Mouse (Mus musculus) right cerebral cortex, adult 18-20 months (tissue): ENCODE data around the gene Tmem53.
"Not testable (repeated sequence)": the region's sequence is repeated elsewhere in the genome, so short reads cannot be mapped to it uniquely, and the experiment has no call there.

Source experiments
- DNase-seq: peaks from one replicate; pipeline ENCODE4 v3.0.0; 2022; ENCODE audit warnings: mixed read lengths

The Tmem53 gene

GRCm38 (mm10) chr4:117252351-117252750 lies 600 bp downstream of the Tmem53 start:
- no peak for DNase-seq

- no peak for DNase-seq
These were observed 1.0 kb downstream of the Tmem53 start for GRCm38 (mm10) chr4:117252755-117253154.

- no peak for DNase-seq
These were observed 1.7 kb downstream of the Tmem53 start for GRCm38 (mm10) chr4:117253218-117254016.

- DNase-seq: no peak
These were observed 2.4 kb downstream of the Tmem53 start for GRCm38 (mm10) chr4:117254017-117254627.

- no peak for DNase-seq
These were observed 2.9 kb downstream of the Tmem53 start for GRCm38 (mm10) chr4:117254672-117255071.

GRCm38 (mm10) chr4:117259909-117260308 lies 8.2 kb downstream of the Tmem53 start:
- not testable (repeated sequence) for DNase-seq

- DNase-seq: no peak
These were observed 9.5 kb downstream of the Tmem53 start for GRCm38 (mm10) chr4:117261222-117261621.

GRCm38 (mm10) chr4:117262101-117262913 lies 10.6 kb downstream of the Tmem53 start:
- no peak for DNase-seq

- DNase-seq: no peak
These were observed 11.2 kb downstream of the Tmem53 start for GRCm38 (mm10) chr4:117262987-117263386.

GRCm38 (mm10) chr4:117267284-117267683 lies 15.5 kb downstream of the Tmem53 start:
- DNase-seq: peak; percentile 77

GRCm38 (mm10) chr4:117267831-117268437 lies 16.2 kb downstream of the Tmem53 start:
- DNase-seq: no peak

GRCm38 (mm10) chr4:117270278-117270677 lies 18.5 kb downstream of the Tmem53 start:
- DNase-seq: peak; percentile 73

- no peak for DNase-seq
These were observed 20.7 kb downstream of the Tmem53 start for GRCm38 (mm10) chr4:117272459-117272858.

GRCm38 (mm10) chr4:117274720-117275119 lies 23.0 kb downstream of the Tmem53 start:
- DNase-seq: no peak

GRCm38 (mm10) chr4:117276281-117276711 lies 24.5 kb downstream of the Tmem53 start:
- DNase-seq: no peak

GRCm38 (mm10) chr4:117277021-117277420 lies 25.3 kb downstream of the Tmem53 start:
- DNase-seq: peak; percentile 43

- no peak for DNase-seq
These were observed 25.9 kb downstream of the Tmem53 start for GRCm38 (mm10) chr4:117277687-117278086.

- DNase-seq: no peak
These were observed 26.9 kb downstream of the Tmem53 start for GRCm38 (mm10) chr4:117278381-117279252.

- no peak for DNase-seq
These were observed 27.5 kb downstream of the Tmem53 start for GRCm38 (mm10) chr4:117279253-117279642.

GRCm38 (mm10) chr4:117280397-117280930 lies 28.7 kb downstream of the Tmem53 start:
- DNase-seq: no peak

GRCm38 (mm10) chr4:117281090-117281845 lies 29.5 kb downstream of the Tmem53 start:
- DNase-seq: no peak
